Comparison of ENCODE assay signal across 8 mouse cellular contexts in genomic region chr19:27430406-27430805, GRCm38 (mm10). TPM values are rescaled to one million over a fixed set of nuclear protein-coding genes. Genes with fewer than 3 reads are reported as not detected.
A peak's percentile ranks its signal among the peaks of the same experiment; 100 is the strongest.
DNase-seq lines count a peak whose midpoint lies in the region; ATAC-seq and TF ChIP-seq lines count a peak whose summit lies in the region.

No protein-coding gene starts in this region.

- H3K27ac ChIP-seq in brown adipose tissue, adult 24 weeks (replicated peaks; ENCODE audit: low read depth, low read length), result peak overlapping the region; percentile 80
- peak overlapping the region; percentile 95 for H3K27ac ChIP-seq in forebrain, postnatal 0 days (ENCODE audit: low read depth, low read length)
- H3K27ac ChIP-seq in kidney, embryonic 15.5 days, result peak overlapping the region; percentile 97
- peak overlapping the region; percentile 91 for H3K27ac ChIP-seq in midbrain, embryonic 15.5 days

- H3K27me3 ChIP-seq in forebrain, postnatal 0 days (ENCODE audit: insufficient read depth, low read length), result no peaks in the 10 kb centered on the region
- no peaks in the 10 kb centered on the region for H3K27me3 ChIP-seq in kidney, embryonic 15.5 days
- H3K27me3 ChIP-seq in midbrain, embryonic 15.5 days (replicated peaks), result no peaks in the 10 kb centered on the region

- H3K4me3 ChIP-seq in brown adipose tissue, adult 24 weeks (ENCODE audit: insufficient read depth, low read depth, low read length), result peak overlapping the region; percentile 84
- H3K4me3 ChIP-seq in forebrain, postnatal 0 days (ENCODE audit: low read depth, low read length), result peak overlapping the region; percentile 95
- peak overlapping the region; percentile 70 for H3K4me3 ChIP-seq in kidney, embryonic 15.5 days (replicated peaks)
- H3K4me3 ChIP-seq in midbrain, embryonic 15.5 days, result peak overlapping the region; percentile 94

- no peak for TF ChIP-seq CTCF in forebrain, postnatal 0 days (IDR thresholded peaks at IDR 0.05; ENCODE audit: low read depth)

- 2% methylated on average over 10 of the region's 10 CpGs for WGBS in forebrain, postnatal 0 days
- WGBS in kidney, embryonic 15.5 days, result under 1% methylated on average over 10 of the region's 10 CpGs
- WGBS in midbrain, embryonic 15.5 days, result 1% methylated on average over 10 of the region's 10 CpGs

- H3K36me3 ChIP-seq in forebrain, postnatal 0 days (ENCODE audit: insufficient read depth), result peaks cover 3% of the 10 kb centered on the region; the same call in 1 of the 2 replicates
- peaks cover 9% of the 10 kb centered on the region for H3K36me3 ChIP-seq in kidney, embryonic 15.5 days
- 0 out of 2 replicates have a peak, but pooled peaks cover under 1% of the 10 kb centered on the region for H3K36me3 ChIP-seq in midbrain, embryonic 15.5 days (replicated peaks)

- peak overlapping the region; percentile 81 for H3K9ac ChIP-seq in forebrain, postnatal 0 days
- H3K9ac ChIP-seq in kidney, embryonic 15.5 days, result peak overlapping the region; percentile 74
- H3K9ac ChIP-seq in midbrain, embryonic 15.5 days, result peak overlapping the region; percentile 67

- no peaks in the 10 kb centered on the region for H3K9me3 ChIP-seq in forebrain, postnatal 0 days (ENCODE audit: low read length)
- H3K9me3 ChIP-seq in kidney, embryonic 15.5 days (replicated peaks), result no peaks in the 10 kb centered on the region
- no peaks in the 10 kb centered on the region for H3K9me3 ChIP-seq in midbrain, embryonic 15.5 days

- DNase-seq in frontal cortex, postnatal 36 days (ENCODE audit: low spot score in 2 of 2), result no peak
- peak; percentile 38 for DNase-seq in A20 (ENCODE audit: low read depth, low spot score)
- no peak for DNase-seq in forebrain, postnatal 0 days

- H3K4me2 ChIP-seq in forebrain, postnatal 0 days (ENCODE audit: low read depth), result peak overlapping the region; percentile 75
- H3K4me2 ChIP-seq in kidney, embryonic 15.5 days, result peak overlapping the region; percentile 75
- peak overlapping the region; percentile 91 for H3K4me2 ChIP-seq in midbrain, embryonic 15.5 days

- peaks cover 4% of the 10 kb centered on the region; the same call in 1 of the 2 replicates for H3K4me1 ChIP-seq in brown adipose tissue, adult 24 weeks (ENCODE audit: control insufficient read depth, insufficient read depth, insufficient read length, low read length)
- peaks cover 17% of the 10 kb centered on the region; the same call in 1 of the 2 replicates for H3K4me1 ChIP-seq in forebrain, postnatal 0 days (ENCODE audit: insufficient read depth)
- H3K4me1 ChIP-seq in kidney, embryonic 15.5 days, result peaks cover 20% of the 10 kb centered on the region
- H3K4me1 ChIP-seq in midbrain, embryonic 15.5 days, result peaks cover 22% of the 10 kb centered on the region

- ATAC-seq in frontal cortex, adult (ENCODE audit: low TSS enrichment), result peak; percentile 19
- ATAC-seq in forebrain, postnatal 0 days, result no peak
- ATAC-seq in kidney, embryonic 15.5 days (replicated peaks; ENCODE audit: low FRiP score), result no peak
- ATAC-seq in midbrain, embryonic 15.5 days (replicated peaks), result peak; percentile 3; the same call in 1 of the 2 replicates
- no peak for ATAC-seq in monocyte, adult 5-6 weeks (replicated peaks; ENCODE audit: insufficient number of reproducible peaks, low FRiP score, low TSS enrichment, poor library complexity, severe bottlenecking)

RNA-seq across cellular contexts. Expression of gene Pum3, which starts 0.8 kb away (rescaled TPM):
- 23.6 and 31.2 TPM in 2 replicates for polyA plus RNA-seq in brown adipose tissue, adult 24 weeks (2012; ENCODE audit: insufficient read depth, insufficient read length, missing spikeins)
- total RNA-seq in forebrain, postnatal 0 days (2014; rRNA removed), result 29.4 and 36.2 TPM in 2 replicates
- polyA plus RNA-seq in forebrain, postnatal 0 days (2015; fragmentation: Nextera tagmentation; extraction: Ambion mirVana), result 58.8 and 59.7 TPM in 2 replicates
- polyA plus RNA-seq in kidney, embryonic 15.5 days (2015; fragmentation: Nextera tagmentation; extraction: Ambion mirVana), result 89.0 and 97.7 TPM in 2 replicates
- 52.4 and 56.2 TPM in 2 replicates for polyA plus RNA-seq in midbrain, embryonic 15.5 days (2015; fragmentation: Nextera tagmentation; extraction: Ambion mirVana)
- 68.1 to 85.3 TPM (median 72.9 TPM) in 3 replicates for total RNA-seq in monocyte, adult 5-6 weeks (2017)

Comparison
In these comparisons a context has a peak if more than half of its experiments do, and no peak if none do; other contexts are left out.
1. ATAC-seq: peak in frontal cortex, adult (single experiment) and midbrain, embryonic 15.5 days (single experiment); none in forebrain, postnatal 0 days (single experiment), kidney, embryonic 15.5 days (single experiment) and monocyte, adult 5-6 weeks (single experiment).
2. Peak in every context shown above with its lines, with median percentiles within 50 percentile points of each other: H3K27ac ChIP-seq, H3K4me3 ChIP-seq, H3K4me2 ChIP-seq and H3K9ac ChIP-seq.